Comparison of ENCODE assay signal across 16 mouse cellular contexts in the genomic region with DNA sequence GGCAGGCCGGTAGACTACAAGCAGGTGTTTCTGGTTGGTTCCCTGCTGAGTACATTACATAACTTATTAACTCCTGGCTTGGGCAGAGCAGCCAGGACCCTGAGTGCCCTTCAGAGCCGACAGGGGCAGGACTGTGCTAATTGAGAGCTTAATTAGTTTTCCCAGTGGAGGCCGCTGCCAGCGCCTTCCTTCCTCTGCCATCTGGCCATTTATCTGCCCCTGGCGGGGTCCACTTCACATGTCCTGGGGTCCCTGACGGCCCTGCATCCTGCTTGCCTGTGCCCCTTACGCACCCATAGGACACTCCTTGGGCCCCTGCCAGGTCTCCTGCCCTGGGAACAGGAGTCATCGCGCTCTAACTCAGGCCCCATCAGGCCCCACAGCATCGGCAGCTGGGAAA.
DNase-seq lines count a peak whose midpoint lies in the region; ATAC-seq lines count a peak whose summit lies in the region.
"Had no signal": no experiment of that assay in that cellular context is flagged by ENCODE, and none has a peak within 500 bp of the region (broad histone marks: within the 10 kb centered on the region; RNA-seq: fewer than 3 reads in every experiment).

No protein-coding gene starts in this region.

- peak; percentile 33 for DNase-seq in adrenal gland, postnatal 14 days
- no peak for DNase-seq in adrenal gland, postnatal 25 days
- peak; percentile 72 for DNase-seq in retina, postnatal 1 day
- DNase-seq in retina, embryonic 14.5 days (ENCODE audit: low spot score), result no peak
- peak; percentile 72 to 76 for DNase-seq in cerebellum, postnatal 14 days
- peak; percentile 78 to 87 for DNase-seq in kidney, postnatal 36 days
- DNase-seq: heart, postnatal 4 days; liver; lung, postnatal 10 days; spleen, adult 18-20 months; thymus, postnatal 36 days had no signal

- H3K4me3 ChIP-seq in hindbrain, embryonic 16.5 days (ENCODE audit: low read length), result no peak overlapping the region
- H3K4me3 ChIP-seq: embryonic facial prominence, embryonic 13.5 days; heart, adult 2 months had no signal

- no peak overlapping the region for H3K4me2 ChIP-seq in hindbrain, embryonic 16.5 days (ENCODE audit: low read length)
- H3K4me2 ChIP-seq: embryonic facial prominence, embryonic 13.5 days had no signal

- H3K27ac ChIP-seq in hindbrain, embryonic 16.5 days (ENCODE audit: low read depth, low read length), result no peak overlapping the region
- H3K27ac ChIP-seq: embryonic facial prominence, embryonic 13.5 days; heart, adult 2 months had no signal

- H3K27me3 ChIP-seq in hindbrain, embryonic 16.5 days (replicated peaks; ENCODE audit: control insufficient read depth, insufficient read depth, low read length), result no peaks in the 10 kb centered on the region
- H3K27me3 ChIP-seq: embryonic facial prominence, embryonic 13.5 days had no signal

- H3K4me1 ChIP-seq in hindbrain, embryonic 16.5 days (ENCODE audit: control insufficient read depth, insufficient read depth, low read depth, low read length), result no peaks in the 10 kb centered on the region
- H3K4me1 ChIP-seq: embryonic facial prominence, embryonic 13.5 days had no signal

- no peaks in the 10 kb centered on the region for H3K36me3 ChIP-seq in hindbrain, embryonic 16.5 days (ENCODE audit: control insufficient read depth, insufficient read depth, low read length)
- H3K36me3 ChIP-seq: embryonic facial prominence, embryonic 13.5 days had no signal

- no peak overlapping the region for H3K9ac ChIP-seq in hindbrain, embryonic 16.5 days (ENCODE audit: low read depth, low read length)
- H3K9ac ChIP-seq: embryonic facial prominence, embryonic 13.5 days had no signal

- 72% methylated on average over 10 of the region's 10 CpGs for WGBS in hindbrain, embryonic 16.5 days

- peaks cover 7% of the 10 kb centered on the region for H3K9me3 ChIP-seq in hindbrain, embryonic 16.5 days (ENCODE audit: control insufficient read depth, low read length)

- ATAC-seq in monocyte, adult 5-6 weeks (replicated peaks; ENCODE audit: insufficient number of reproducible peaks, low FRiP score, low TSS enrichment, poor library complexity, severe bottlenecking), result no peak
- no peak for ATAC-seq in hindbrain, embryonic 16.5 days
- ATAC-seq: forebrain, embryonic 16.5 days had no signal

Comparison
In these comparisons a context has a peak if more than half of its experiments do, and no peak if none do; other contexts are left out.
1. DNase-seq: peak in adrenal gland, postnatal 14 days (single experiment), retina, postnatal 1 day (single experiment), cerebellum, postnatal 14 days (2 of 2) and kidney, postnatal 36 days (2 of 2); none in adrenal gland, postnatal 25 days (single experiment) and retina, embryonic 14.5 days (single experiment).